Mouse (Mus musculus) MEL (cell line): ENCODE data around the gene Mmp24.

Experiments
- CTCF ChIP-seq, 3 experiments: IDR thresholded peaks in 2 of 3; conservative IDR thresholded peaks in 1 of 3; 2 replicates each; pipeline ENCODE4 v1.5.1; 2011 to 2012; ENCODE audit warnings: low read length in 3 of 3, low read depth in 2 of 3, mild to moderate bottlenecking in 2 of 3, improper control_type of control experiment in 1 of 3, inconsistent platforms in 1 of 3, mixed read lengths in 1 of 3, moderate library complexity in 1 of 3; ENCODE audit not compliant: control insufficient read depth in 1 of 3, insufficient read depth in 1 of 3, poor library complexity in 1 of 3, severe bottlenecking in 1 of 3
- E2F4 ChIP-seq: IDR thresholded peaks from 2 replicates; pipeline ENCODE4 v1.6.1; 2011; ENCODE audit warnings: low read depth, low read length, improper control_type of control experiment, borderline replicate concordance
- GATA1 ChIP-seq: IDR thresholded peaks from 2 replicates; pipeline ENCODE4 v1.6.1; 2011; ENCODE audit warnings: low read depth, low read length, improper control_type of control experiment
- MEF2A ChIP-seq: IDR thresholded peaks from 2 replicates; pipeline ENCODE4 v1.6.1; 2014; ENCODE audit warnings: low read depth, mild to moderate bottlenecking, inconsistent platforms, low read length, improper control_type of control experiment; ENCODE audit not compliant: poor library complexity, insufficient replicate concordance, severe bottlenecking; ENCODE audit errors: extremely low read depth
- MYB ChIP-seq: IDR thresholded peaks from 2 replicates; pipeline ENCODE4 v1.6.1; 2011; ENCODE audit warnings: mild to moderate bottlenecking, low read depth, low read length, improper control_type of control experiment
- POLR2A ChIP-seq, 2 experiments: IDR thresholded peaks; 2 replicates each; pipeline ENCODE4 v1.6.1; 2011 to 2012; ENCODE audit warnings: low read length in 2 of 2, mild to moderate bottlenecking in 2 of 2, control low read depth in 1 of 2, improper control_type of control experiment in 1 of 2, low read depth in 1 of 2, moderate library complexity in 1 of 2; ENCODE audit not compliant: control insufficient read depth in 1 of 2, insufficient read depth in 1 of 2, poor library complexity in 1 of 2
- UBTF ChIP-seq: IDR thresholded peaks from 2 replicates; pipeline ENCODE4 v1.6.1; 2012; ENCODE audit warnings: low read depth, mild to moderate bottlenecking, inconsistent platforms, low read length, improper control_type of control experiment, moderate library complexity, borderline replicate concordance; ENCODE audit not compliant: insufficient read depth

- TF ChIP-seq MYB (no peak), POLR2A (IDR thresholded peaks at IDR 0.05; ENCODE audit: control insufficient read depth in 1 of 2, insufficient read depth in 1 of 2, low read depth in 1 of 2, low read length in 2 of 2, poor library complexity in 1 of 2) (no peak), UBTF (no peak), E2F4 (no peak), CTCF (IDR thresholded peaks at IDR 0.05 in 2 of 3, conservative IDR thresholded peaks at IDR 0.05 in 1 of 3; ENCODE audit: control insufficient read depth in 1 of 3, insufficient read depth in 1 of 3, low read depth in 2 of 3, low read length in 3 of 3, poor library complexity in 1 of 3, severe bottlenecking in 1 of 3) (no peak), GATA1 (no peak), MEF2A (no peak)
These were observed 37.5 kb downstream of the Mmp24 start for GRCm38 (mm10) chr2:155812637-155813036.
